Mouse (Mus musculus) C2C12 (cell line): ENCODE data around the gene Rfc4. TPM values are rescaled to one million over a fixed set of nuclear protein-coding genes. Genes with fewer than 3 reads are reported as not detected.

Experiments
- H3K27me3 ChIP-seq: one replicate; pipeline ENCODE4 v1.6.1; 2011; ENCODE audit not compliant: control insufficient read depth, insufficient read depth, insufficient read length
- H3K36me3 ChIP-seq: one replicate; pipeline ENCODE4 v1.6.1; 2011; ENCODE audit not compliant: control insufficient read depth, insufficient read depth
- H3K4me3 ChIP-seq: one replicate; pipeline ENCODE4 v1.5.1; 2011; ENCODE audit warnings: mild to moderate bottlenecking, control low read depth; ENCODE audit not compliant: poor library complexity, insufficient read depth, severe bottlenecking
- H3K79me2 ChIP-seq: one replicate; pipeline ENCODE4 v1.6.1; 2011; ENCODE audit not compliant: control insufficient read depth, insufficient read depth
- H3K79me3 ChIP-seq: one replicate; pipeline ENCODE4 v1.6.1; 2011; ENCODE audit warnings: low read depth, control low read depth
- H3ac ChIP-seq: one replicate; pipeline ENCODE3; 2011; ENCODE audit warnings: low read depth; ENCODE audit not compliant: control insufficient read depth, insufficient read length
- CEBPB ChIP-seq: IDR thresholded peaks from one replicate; pipeline ENCODE4 v1.6.1; 2011; ENCODE audit warnings: low read depth, mild to moderate bottlenecking, control low read depth, moderate library complexity
- CTCF ChIP-seq: IDR thresholded peaks from one replicate; pipeline ENCODE4 v1.5.1; 2011; ENCODE audit not compliant: control insufficient read depth, insufficient read depth, insufficient read length
- FOSL1 ChIP-seq: IDR thresholded peaks from one replicate; pipeline ENCODE4 v1.8.0; 2011; ENCODE audit warnings: mild to moderate bottlenecking, low read length; ENCODE audit not compliant: poor library complexity, insufficient read depth, severe bottlenecking
- MAX ChIP-seq: IDR thresholded peaks from one replicate; pipeline ENCODE4 v1.6.1; 2011; ENCODE audit warnings: mild to moderate bottlenecking, control low read depth
- MYOD1 ChIP-seq: IDR thresholded peaks from one replicate; pipeline ENCODE4 v1.6.1; 2011; ENCODE audit warnings: low read depth; ENCODE audit not compliant: control insufficient read depth, insufficient read length
- MYOG ChIP-seq: IDR thresholded peaks from one replicate; pipeline ENCODE4 v1.6.1; 2011; ENCODE audit not compliant: control insufficient read depth, insufficient read length; ENCODE audit errors: extremely low read depth
- USF1 ChIP-seq: IDR thresholded peaks from one replicate; pipeline ENCODE4 v1.6.1; 2011; ENCODE audit warnings: low read depth, mild to moderate bottlenecking, control low read depth, moderate library complexity
- polyA plus RNA-seq: library from polyadenylated mRNA; unstranded; fragments of >200 nt; fragmentation: generic; extraction: Trizol; gene quantifications from one replicate; pipeline ENCODE4 v1.2.1, GENCODE M21; 2012; ENCODE audit warnings: missing spikeins

Rfc4 gene
- polyA plus RNA-seq, 1 experiment, result 39.8 TPM

- TF ChIP-seq MYOD1, result no peak
- TF ChIP-seq FOSL1, result no peak
- no peak for TF ChIP-seq CEBPB
- no peak for TF ChIP-seq MYOG
- TF ChIP-seq CTCF, result no peak
- no peak for TF ChIP-seq MAX
- TF ChIP-seq USF1, result no peak
- no peaks in the 10 kb centered on the region for H3K79me3 ChIP-seq
- H3ac ChIP-seq, result no peak overlapping the region
- no peaks in the 10 kb centered on the region for H3K27me3 ChIP-seq
- H3K4me3 ChIP-seq, result no peak overlapping the region
- no peaks in the 10 kb centered on the region for H3K36me3 ChIP-seq
- no peaks in the 10 kb centered on the region for H3K79me2 ChIP-seq
These were observed 39.5 kb upstream of the Rfc4 start for GRCm38 (mm10) chr16:23167079-23167478.

DNA sequence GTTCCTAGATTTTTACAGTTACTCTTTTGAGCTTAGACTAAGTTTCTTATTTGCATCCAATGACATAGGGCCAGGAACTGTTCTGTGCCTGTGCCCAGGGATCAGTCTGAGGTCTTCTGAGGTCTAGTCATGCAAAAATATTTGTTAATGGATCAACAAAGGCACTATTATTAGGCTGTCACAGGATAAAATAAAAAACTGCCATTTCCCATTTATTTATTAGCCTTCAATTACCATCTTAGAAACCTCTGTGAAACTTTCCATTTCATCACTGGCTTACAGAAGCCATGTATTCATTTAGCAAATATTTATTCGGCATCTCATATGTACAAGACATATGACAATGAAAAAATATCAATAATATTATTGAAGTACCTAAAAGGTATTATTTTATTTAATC, 39.1 kb upstream of the Rfc4 start:
- H3K79me2 ChIP-seq, result no peaks in the 10 kb centered on the region
- H3K36me3 ChIP-seq, result no peaks in the 10 kb centered on the region
- H3K4me3 ChIP-seq, result no peak overlapping the region
- H3K27me3 ChIP-seq, result no peaks in the 10 kb centered on the region
- H3K79me3 ChIP-seq, result no peaks in the 10 kb centered on the region
- H3ac ChIP-seq, result no peak overlapping the region
- TF ChIP-seq CEBPB (no peak), USF1 (no peak), MYOD1 (no peak), CTCF (no peak), MAX (no peak), MYOG (no peak), FOSL1 (no peak)

- no peaks in the 10 kb centered on the region for H3K79me3 ChIP-seq
- no peaks in the 10 kb centered on the region for H3K79me2 ChIP-seq
- H3K36me3 ChIP-seq, result no peaks in the 10 kb centered on the region
- H3K4me3 ChIP-seq, result no peak overlapping the region
- no peaks in the 10 kb centered on the region for H3K27me3 ChIP-seq
- TF ChIP-seq FOSL1 (no peak), USF1 (no peak), MYOD1 (no peak), MAX (no peak), CEBPB (no peak), MYOG (no peak), CTCF (no peak)
- H3ac ChIP-seq, result no peak overlapping the region
These were observed 37.9 kb upstream of the Rfc4 start for GRCm38 (mm10) chr16:23165441-23165840.

DNA sequence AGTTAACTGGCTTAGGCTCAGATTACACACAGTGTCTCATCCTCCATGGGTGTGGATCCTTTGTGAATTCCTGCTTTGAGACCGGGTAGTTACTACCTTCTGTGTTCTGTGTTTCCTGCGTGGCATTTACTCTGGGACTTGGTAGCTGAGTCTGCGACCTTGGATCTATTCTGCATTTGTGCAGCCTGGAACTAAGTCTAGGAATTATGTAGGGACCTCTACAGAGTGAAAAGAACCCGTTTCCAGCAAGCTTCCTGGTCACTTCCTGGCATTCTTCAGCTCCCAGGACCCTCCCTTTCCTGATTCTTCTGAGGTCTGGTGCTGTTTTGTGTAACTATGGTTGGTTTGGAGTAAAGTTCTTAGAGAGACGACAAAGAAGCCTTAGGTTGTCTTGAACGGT, 36.9 kb upstream of the Rfc4 start:
- Histone ChIP-seq H3K4me3 (no peak overlapping the region), H3K36me3 (no peaks in the 10 kb centered on the region), H3ac (no peak overlapping the region), H3K79me3 (no peaks in the 10 kb centered on the region), H3K79me2 (no peaks in the 10 kb centered on the region), H3K27me3 (no peaks in the 10 kb centered on the region)
- TF ChIP-seq CEBPB, result no peak
- no peak for TF ChIP-seq MYOD1
- TF ChIP-seq CTCF, result no peak
- no peak for TF ChIP-seq MYOG

GRCm38 (mm10) chr16:23162116-23162515, 34.6 kb upstream of the Rfc4 start:
- Histone ChIP-seq H3K4me3 (no peak overlapping the region), H3K36me3 (no peaks in the 10 kb centered on the region), H3ac (no peak overlapping the region), H3K79me2 (no peaks in the 10 kb centered on the region), H3K27me3 (no peaks in the 10 kb centered on the region), H3K79me3 (no peaks in the 10 kb centered on the region)
- TF ChIP-seq MYOG (no peak), USF1 (no peak), MAX (no peak), FOSL1 (no peak), CTCF (no peak), CEBPB (peak; percentile 8), MYOD1 (peak; percentile 17)

GRCm38 (mm10) chr16:23159749-23160148, 32.2 kb upstream of the Rfc4 start:
- no peak for TF ChIP-seq MYOD1
- no peak for TF ChIP-seq CTCF
- TF ChIP-seq MAX, result no peak
- TF ChIP-seq CEBPB, result no peak
- TF ChIP-seq MYOG, result no peak
- TF ChIP-seq FOSL1, result no peak
- TF ChIP-seq USF1, result no peak
- no peaks in the 10 kb centered on the region for H3K36me3 ChIP-seq
- no peak overlapping the region for H3ac ChIP-seq
- no peaks in the 10 kb centered on the region for H3K79me2 ChIP-seq
- H3K4me3 ChIP-seq, result no peak overlapping the region
- H3K27me3 ChIP-seq, result no peaks in the 10 kb centered on the region
- no peaks in the 10 kb centered on the region for H3K79me3 ChIP-seq
